Mouse (Mus musculus) liver, embryonic 13.5 days (tissue): ENCODE data around the gene Tuba1c. TPM values are rescaled to one million over a fixed set of nuclear protein-coding genes. Genes with fewer than 3 reads are reported as not detected.
A peak's percentile ranks its signal among the peaks of the same experiment; 100 is the strongest.

Experiments
- ATAC-seq: fragments of 200-750 bp; cut with Nextera tagmentation; 2 replicates; pipeline ENCODE4 v1.8.0; 2017; ENCODE audit warnings: low read depth, mild to moderate bottlenecking, moderate number of reproducible peaks, moderate library complexity
- DNase-seq: peaks from one replicate; pipeline ENCODE4 v3.0.0; 2022
- H3K27ac ChIP-seq: fragments of 300-500 bp; sonication (generic); 2 replicates; pipeline ENCODE4 v1.5.1; 2015; ENCODE audit warnings: moderate library complexity, mild to moderate bottlenecking, inconsistent platforms
- H3K27me3 ChIP-seq: fragments of 300-500 bp; sonication (generic); 2 replicates; pipeline ENCODE4 v1.6.1; 2015; ENCODE audit warnings: mild to moderate bottlenecking, inconsistent platforms
- H3K36me3 ChIP-seq: fragments of 300-500 bp; sonication (generic); 2 replicates; pipeline ENCODE4 v1.6.1; 2015; ENCODE audit warnings: mild to moderate bottlenecking, inconsistent platforms
- H3K4me1 ChIP-seq: fragments of 300-500 bp; sonication (generic); replicated peaks from 2 replicates; pipeline ENCODE4 v1.6.1; 2015; ENCODE audit warnings: inconsistent platforms
- H3K4me2 ChIP-seq: fragments of 300-500 bp; sonication (generic); 2 replicates; pipeline ENCODE4 v1.6.1; 2015; ENCODE audit warnings: inconsistent platforms, mild to moderate bottlenecking, moderate library complexity
- H3K4me3 ChIP-seq: fragments of 300-500 bp; sonication (generic); replicated peaks from 2 replicates; pipeline ENCODE4 v1.5.1; 2015; ENCODE audit warnings: mild to moderate bottlenecking, inconsistent platforms
- H3K9ac ChIP-seq: fragments of 300-500 bp; sonication (generic); 2 replicates; pipeline ENCODE4 v1.6.1; 2015; ENCODE audit warnings: mild to moderate bottlenecking, inconsistent platforms
- H3K9me3 ChIP-seq: fragments of 300-500 bp; sonication (generic); replicated peaks from 2 replicates; pipeline ENCODE4 v1.6.1; 2016; ENCODE audit warnings: inconsistent platforms
- WGBS: fragments of 180-500 bp; shearing (Covaris S2); methylation state at CpG from one replicate; pipeline ENCODE4 v1.1.7; 2015; ENCODE audit not compliant: insufficient replicate concordance; 5-methylcytosine and 5-hydroxymethylcytosine counted together
- polyA plus RNA-seq: library from polyadenylated mRNA; unstranded; fragments of >200 nt; fragmentation: Nextera tagmentation; extraction: Ambion mirVana; gene quantifications from 2 replicates; pipeline ENCODE4 v1.2.1, GENCODE M21; 2015

Tuba1c gene
- polyA plus RNA-seq, 1 experiment from 2014 or later, result 239 TPM

- Histone ChIP-seq H3K4me3 (peak overlapping the region; percentile 98), H3K4me1 (peaks cover 63% of the 10 kb centered on the region), H3K4me2 (peak overlapping the region; percentile 94), H3K9me3 (no peaks in the 10 kb centered on the region), H3K27ac (peak overlapping the region; percentile 98), H3K9ac (peak overlapping the region; percentile 98), H3K27me3 (no peaks in the 10 kb centered on the region), H3K36me3 (peaks cover 48% of the 10 kb centered on the region)
- DNase-seq (no peak), ATAC-seq (no peak)
- 13% methylated on average over 7 of the region's 7 CpGs for WGBS
Measured at GRCm38 (mm10) chr15:99032726-99033250, 3.1 kb downstream of the Tuba1c start.

GRCm38 (mm10) chr15:99033498-99034270 is 4.0 kb downstream of the Tuba1c start:
- peaks cover 58% of the 10 kb centered on the region for H3K4me1 ChIP-seq
- peak overlapping the region; percentile 98 for H3K27ac ChIP-seq
- H3K9me3 ChIP-seq, result no peaks in the 10 kb centered on the region
- ATAC-seq (no peak), DNase-seq (no peak)
- H3K4me3 ChIP-seq, result peak overlapping the region; percentile 98
- WGBS, result 53% methylated on average over 7 of the region's 7 CpGs
- H3K36me3 ChIP-seq, result peaks cover 57% of the 10 kb centered on the region
- H3K27me3 ChIP-seq, result no peaks in the 10 kb centered on the region
- H3K4me2 ChIP-seq, result peak overlapping the region; percentile 94
- peak overlapping the region; percentile 98 for H3K9ac ChIP-seq

DNA sequence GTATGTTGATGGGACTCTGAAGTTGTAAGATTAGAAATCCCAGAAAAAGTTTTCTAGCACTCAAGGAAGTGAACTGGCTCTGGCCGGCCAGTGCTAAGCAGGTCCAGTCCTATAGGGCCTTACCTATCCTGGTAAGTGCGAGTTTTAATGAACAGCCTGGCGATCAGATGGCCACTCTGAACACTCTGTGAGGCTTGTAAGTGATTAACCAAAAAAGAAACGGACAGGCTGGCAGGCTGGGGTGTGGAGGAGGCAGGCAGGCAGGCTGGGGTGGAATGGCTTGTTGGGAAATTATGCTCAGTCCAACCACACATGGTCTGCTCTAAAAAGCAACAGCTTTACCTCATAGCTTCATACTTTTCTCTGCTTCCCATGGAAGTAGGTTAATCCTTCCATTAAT is 5.7 kb downstream of the Tuba1c start:
- Histone ChIP-seq H3K4me2 (no peak overlapping the region), H3K9ac (no peak overlapping the region), H3K27me3 (no peaks in the 10 kb centered on the region), H3K4me3 (no peak overlapping the region), H3K36me3 (peaks cover 63% of the 10 kb centered on the region), H3K27ac (no peak overlapping the region), H3K4me1 (peaks cover 55% of the 10 kb centered on the region), H3K9me3 (no peaks in the 10 kb centered on the region)
- no peak for DNase-seq
- ATAC-seq, result no peak
- WGBS, result 78% methylated on average over 4 of the region's 4 CpGs

DNA sequence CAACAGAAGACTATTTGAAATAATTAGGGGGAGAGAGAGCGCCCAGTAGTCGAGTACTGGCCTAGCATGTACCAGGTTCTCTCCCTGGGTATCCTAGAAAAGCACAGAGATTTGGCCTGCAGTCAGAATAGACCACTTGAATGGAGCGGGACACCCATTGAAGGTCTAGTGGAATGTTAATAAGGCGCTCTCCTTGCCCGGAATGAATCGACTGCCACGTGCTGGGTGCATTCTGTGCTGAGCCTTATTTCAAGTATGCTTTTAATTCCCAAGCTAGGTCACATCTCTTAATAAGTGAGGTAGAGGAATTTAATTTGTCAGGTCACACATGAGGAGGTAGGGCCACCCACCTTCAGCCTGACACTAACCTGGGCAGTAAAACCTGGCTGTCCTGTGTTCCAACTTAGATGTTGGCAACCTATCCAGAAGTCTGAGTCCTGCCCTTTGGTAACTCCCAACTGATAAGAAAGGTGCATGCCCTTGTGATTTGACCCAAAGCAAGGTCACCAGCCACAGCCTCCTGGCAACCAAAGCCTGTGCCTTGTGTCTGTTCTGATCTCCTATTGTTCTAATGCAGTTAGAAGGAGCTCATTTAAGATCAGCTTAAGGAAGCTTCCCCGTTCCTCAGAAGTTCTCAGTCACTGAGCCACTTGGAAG is 6.7 kb downstream of the Tuba1c start:
- H3K36me3 ChIP-seq, result peaks cover 63% of the 10 kb centered on the region
- no peak overlapping the region for H3K9ac ChIP-seq
- DNase-seq (no peak), ATAC-seq (no peak)
- H3K4me3 ChIP-seq, result no peak overlapping the region
- no peak overlapping the region for H3K27ac ChIP-seq
- H3K27me3 ChIP-seq, result 0 out of 2 replicates have a peak, but pooled peaks cover 3% of the 10 kb centered on the region
- peaks cover 60% of the 10 kb centered on the region for H3K4me1 ChIP-seq
- no peak overlapping the region for H3K4me2 ChIP-seq
- WGBS, result 95% methylated on average over 8 of the region's 8 CpGs
- H3K9me3 ChIP-seq, result no peaks in the 10 kb centered on the region

- Histone ChIP-seq H3K9ac (no peak overlapping the region), H3K4me3 (no peak overlapping the region), H3K9me3 (no peaks in the 10 kb centered on the region), H3K36me3 (peaks cover 52% of the 10 kb centered on the region), H3K27ac (no peak overlapping the region), H3K27me3 (0 out of 2 replicates have a peak, but pooled peaks cover 3% of the 10 kb centered on the region), H3K4me1 (peaks cover 43% of the 10 kb centered on the region), H3K4me2 (no peak overlapping the region)
- WGBS, result 73% methylated on average over 1 of the region's 1 CpGs
- ATAC-seq (no peak), DNase-seq (no peak)
Measured at GRCm38 (mm10) chr15:99038025-99038424, 8.3 kb downstream of the Tuba1c start.

DNA sequence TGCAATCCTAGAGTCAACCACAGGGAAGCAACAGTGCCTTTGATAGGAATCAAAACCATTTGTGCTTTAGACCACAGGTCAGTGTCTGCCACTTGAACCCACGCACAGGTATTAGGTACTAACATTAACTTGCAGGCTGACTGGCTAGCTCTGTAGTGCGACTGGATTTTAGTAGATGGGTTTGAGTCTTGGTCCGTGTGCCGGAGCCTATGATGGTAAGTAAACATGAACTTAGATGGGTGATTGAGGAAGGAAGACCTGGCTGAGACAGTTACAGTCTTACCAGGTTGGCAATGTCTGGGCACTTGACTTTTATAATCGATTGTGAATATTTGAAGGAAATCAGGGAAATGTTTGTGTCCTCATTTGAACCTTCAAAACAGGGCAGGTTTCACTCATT is 9.1 kb downstream of the Tuba1c start:
- Histone ChIP-seq H3K36me3 (peaks cover 45% of the 10 kb centered on the region), H3K27me3 (0 out of 2 replicates have a peak, but pooled peaks cover 3% of the 10 kb centered on the region), H3K9ac (no peak overlapping the region), H3K4me3 (no peak overlapping the region), H3K4me1 (peaks cover 36% of the 10 kb centered on the region), H3K27ac (no peak overlapping the region), H3K9me3 (no peaks in the 10 kb centered on the region), H3K4me2 (no peak overlapping the region)
- no peak for DNase-seq
- WGBS, result 86% methylated on average over 5 of the region's 5 CpGs
- no peak for ATAC-seq

DNA sequence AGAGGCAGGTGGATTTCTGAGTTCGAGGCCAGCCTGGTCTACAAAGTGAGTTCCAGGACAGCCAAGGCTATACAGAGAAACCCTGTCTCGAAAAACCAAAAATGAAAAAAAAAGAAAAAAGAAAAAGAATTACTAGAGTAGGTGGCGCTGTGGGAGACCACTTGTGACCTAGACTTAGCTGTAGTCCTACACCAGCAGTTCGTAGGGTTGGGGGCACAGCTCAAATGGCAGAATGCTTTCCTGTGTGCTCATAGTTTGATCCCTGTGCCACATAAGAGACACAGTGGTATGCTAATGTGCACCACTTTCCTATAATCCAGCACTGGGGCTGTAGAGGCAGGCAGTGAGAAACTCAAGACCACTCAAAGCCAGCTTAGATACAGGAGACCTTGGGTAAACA is 9.6 kb downstream of the Tuba1c start:
- ATAC-seq, result no peak; the same call in 1 of the 2 replicates
- 77% methylated on average over 4 of the region's 4 CpGs for WGBS

DNA sequence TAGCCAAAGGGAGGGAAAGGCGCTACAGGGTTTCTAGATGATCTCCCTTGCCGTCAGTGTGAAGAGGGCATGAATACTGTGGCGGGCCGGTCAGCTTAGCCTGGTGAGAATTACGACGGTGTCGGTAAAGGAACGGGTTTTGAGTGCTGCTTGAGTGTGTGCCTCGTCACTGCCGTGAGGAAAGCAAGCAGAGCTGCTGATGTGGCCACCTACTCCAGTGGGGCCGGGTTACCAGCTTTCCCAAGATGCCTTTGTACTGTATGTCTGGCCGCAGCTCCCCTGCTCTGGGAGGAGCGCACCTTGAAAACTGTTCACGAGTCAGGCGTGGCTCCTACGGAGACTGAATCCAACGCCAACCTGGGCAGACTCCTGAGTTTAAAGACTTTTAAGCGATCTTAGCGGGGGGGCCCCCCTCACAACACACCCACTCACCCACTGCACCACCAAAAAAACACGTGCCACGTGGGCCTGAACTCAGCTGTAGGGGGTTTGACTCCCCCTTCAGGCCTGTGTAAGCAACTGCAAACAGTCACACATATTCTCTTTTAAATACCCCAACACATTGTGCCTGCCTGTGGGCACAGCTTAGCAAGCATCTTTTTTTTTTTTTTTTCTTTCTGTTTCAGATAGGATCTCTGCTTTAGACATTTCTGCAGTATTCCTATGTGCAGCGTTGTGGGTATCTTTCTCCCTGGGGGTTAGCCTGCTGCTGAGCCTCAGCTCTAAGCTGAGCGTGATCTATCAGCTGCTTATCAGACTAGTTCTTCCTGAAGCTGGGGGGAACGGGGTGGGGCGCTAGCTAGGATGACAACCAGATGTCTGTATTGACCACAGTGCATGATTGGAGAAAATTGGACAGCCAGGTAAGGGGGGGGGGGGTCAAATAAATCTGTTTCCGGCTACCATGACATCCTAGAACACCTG is 10.6 kb downstream of the Tuba1c start:
- WGBS, result 54% methylated on average over 26 of the region's 26 CpGs
- no peak for DNase-seq

More for the DNA sequence above, 9.6 kb downstream of the Tuba1c start:
- Histone ChIP-seq H3K4me1 (peaks cover 34% of the 10 kb centered on the region), H3K27ac (no peak overlapping the region), H3K4me3 (no peak overlapping the region), H3K27me3 (0 out of 2 replicates have a peak, but pooled peaks cover 3% of the 10 kb centered on the region), H3K9me3 (no peaks in the 10 kb centered on the region), H3K4me2 (no peak overlapping the region), H3K36me3 (peaks cover 42% of the 10 kb centered on the region), H3K9ac (no peak overlapping the region)
- no peak for DNase-seq

GRCm38 (mm10) chr15:99040920-99041856 is 11.5 kb downstream of the Tuba1c start:
- ATAC-seq (no peak), DNase-seq (no peak)
- Histone ChIP-seq H3K4me1 (peaks cover 25% of the 10 kb centered on the region), H3K9ac (no peak overlapping the region; the same call in 1 of the 2 replicates), H3K4me3 (no peak overlapping the region), H3K36me3 (peaks cover 23% of the 10 kb centered on the region), H3K27me3 (0 out of 2 replicates have a peak, but pooled peaks cover 3% of the 10 kb centered on the region), H3K4me2 (no peak overlapping the region), H3K9me3 (no peaks in the 10 kb centered on the region), H3K27ac (no peak overlapping the region)
- WGBS, result 68% methylated on average over 21 of the region's 21 CpGs

More for the DNA sequence above, 10.6 kb downstream of the Tuba1c start:
- Histone ChIP-seq H3K4me3 (no peak overlapping the region), H3K27me3 (0 out of 2 replicates have a peak, but pooled peaks cover 3% of the 10 kb centered on the region), H3K9me3 (no peaks in the 10 kb centered on the region), H3K36me3 (peaks cover 32% of the 10 kb centered on the region), H3K4me2 (no peak overlapping the region), H3K9ac (no peak overlapping the region; the same call in 1 of the 2 replicates), H3K27ac (no peak overlapping the region), H3K4me1 (peaks cover 33% of the 10 kb centered on the region)
- ATAC-seq, result no peak

DNA sequence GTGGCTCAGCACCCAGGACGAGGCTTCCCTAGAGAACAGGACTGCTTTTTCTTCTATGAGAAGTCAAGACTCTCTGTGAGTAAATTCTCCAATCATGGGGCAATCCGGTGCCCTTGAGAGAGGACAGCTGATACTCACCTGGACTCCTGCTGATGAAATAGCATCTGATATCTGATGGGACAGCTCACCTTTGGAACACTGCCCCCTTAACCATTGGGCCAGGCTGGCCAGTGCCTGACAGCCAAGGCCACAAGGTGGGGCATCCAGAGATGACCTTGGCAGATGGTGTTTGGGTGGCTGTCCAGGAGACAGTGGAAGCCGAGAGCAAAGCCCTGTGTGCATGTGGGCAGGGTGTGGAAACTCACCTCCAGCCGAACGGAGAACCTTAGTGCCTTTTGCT is 12.6 kb downstream of the Tuba1c start:
- peaks cover 16% of the 10 kb centered on the region for H3K36me3 ChIP-seq
- peaks cover 10% of the 10 kb centered on the region; the same call in 1 of the 2 replicates for H3K27me3 ChIP-seq
- peaks cover 20% of the 10 kb centered on the region for H3K4me1 ChIP-seq
- H3K9me3 ChIP-seq, result no peaks in the 10 kb centered on the region
- no peak overlapping the region for H3K4me3 ChIP-seq
- no peak overlapping the region for H3K9ac ChIP-seq
- 70% methylated on average over 5 of the region's 5 CpGs for WGBS
- no peak overlapping the region for H3K4me2 ChIP-seq
- ATAC-seq (no peak), DNase-seq (no peak)
- no peak overlapping the region for H3K27ac ChIP-seq
